9 mouse cellular contexts compared by ENCODE assay signal in genomic region chr15:82145408-82145807, GRCm38 (mm10). TPM values are rescaled to one million over a fixed set of nuclear protein-coding genes. Genes with fewer than 3 reads are reported as not detected.
DNase-seq lines count a peak whose midpoint lies in the region; ATAC-seq and TF ChIP-seq lines count a peak whose summit lies in the region.
"Had no signal": no experiment of that assay in that cellular context is flagged by ENCODE, and none has a peak within 500 bp of the region (broad histone marks: within the 10 kb centered on the region; RNA-seq: fewer than 3 reads in every experiment).

No protein-coding gene starts in this region.

- H3K36me3 ChIP-seq in heart, embryonic 13.5 days = peaks cover 7% of the 10 kb centered on the region; the same call in 1 of the 2 replicates
- peaks cover 0 to 28% of the 10 kb centered on the region in 2 experiments; a peak in 2 of 4 replicates for H3K36me3 ChIP-seq in MEL (ENCODE audit: control insufficient read depth in 1 of 2, insufficient read depth in 2 of 2, low read length in 2 of 2)
- no peaks in the 10 kb centered on the region for H3K36me3 ChIP-seq in forebrain, embryonic 16.5 days (ENCODE audit: control insufficient read depth, insufficient read depth)
- peaks cover 5% of the 10 kb centered on the region; the same call in 1 of the 2 replicates for H3K36me3 ChIP-seq in macrophage (ENCODE audit: inconsistent target)

- no peak overlapping the region for H3K4me2 ChIP-seq in heart, embryonic 13.5 days
- H3K4me2 ChIP-seq in forebrain, embryonic 16.5 days (ENCODE audit: low read length) = no peak overlapping the region

- no peak for TF ChIP-seq POLR2A in MEL (IDR thresholded peaks at IDR 0.05; ENCODE audit: control insufficient read depth in 1 of 2, insufficient read depth in 1 of 2, low read depth in 1 of 2, low read length in 2 of 2, poor library complexity in 1 of 2)
- no peak for TF ChIP-seq POLR2A in lung, adult 2 months (IDR thresholded peaks at IDR 0.05; ENCODE audit: borderline replicate concordance, extremely low read depth, low read depth, low read length)

- DNase-seq in heart, postnatal 25 days (ENCODE audit: low spot score) = no peak
- peak; percentile 74 for DNase-seq in MEL (ENCODE audit: low read depth, low spot score)
- no peak for DNase-seq in adrenal gland, postnatal 4 days (ENCODE audit: low spot score in 2 of 2)
- no peak for DNase-seq in lung, adult 2 months
- no peak for DNase-seq in cerebellum, adult 11 months

- peaks cover 23% of the 10 kb centered on the region for H3K79me2 ChIP-seq in MEL (ENCODE audit: control insufficient read depth, insufficient read depth, low read length, poor library complexity)
- peaks cover 28% of the 10 kb centered on the region for H3K79me2 ChIP-seq in macrophage (ENCODE audit: inconsistent target)

- no peak for TF ChIP-seq RAD21 in MEL (IDR thresholded peaks at IDR 0.05; ENCODE audit: low read depth, low read length)

- H3K9ac ChIP-seq in heart, embryonic 13.5 days = peak overlapping the region; percentile 48; the same call in 1 of the 2 replicates
- no peak overlapping the region for H3K9ac ChIP-seq in MEL (ENCODE audit: control insufficient read depth, low read depth, low read length, poor library complexity, severe bottlenecking)
- no peak overlapping the region for H3K9ac ChIP-seq in forebrain, embryonic 16.5 days (replicated peaks; ENCODE audit: low read depth, low read length)

- peak overlapping the region; percentile 87 for H3K27ac ChIP-seq in heart, embryonic 13.5 days (replicated peaks)
- H3K27ac ChIP-seq in MEL (ENCODE audit: control insufficient read depth, low read depth, low read length) (peak overlapping the region; percentile 81), macrophage (peak overlapping the region; percentile 95)
- peak overlapping the region; percentile 96 for H3K27ac ChIP-seq in forebrain, embryonic 16.5 days (ENCODE audit: low read length)

- 0 out of 4 replicates have a peak, but pooled peaks of 1 of the 2 experiments have one; percentile 29 for TF ChIP-seq EP300 in MEL (IDR thresholded peaks at IDR 0.05; ENCODE audit: low read depth in 1 of 2, low read length in 2 of 2)

- no peaks in the 10 kb centered on the region for H3K27me3 ChIP-seq in heart, embryonic 13.5 days (replicated peaks)
- H3K27me3 ChIP-seq in MEL (ENCODE audit: control insufficient read depth in 1 of 2, insufficient read depth in 2 of 2, low read length in 2 of 2) = no peaks in the 10 kb centered on the region
- H3K27me3 ChIP-seq in forebrain, embryonic 16.5 days (replicated peaks; ENCODE audit: control insufficient read depth, insufficient read depth, low read length) = no peaks in the 10 kb centered on the region
- H3K27me3 ChIP-seq: Patski had no signal

- TF ChIP-seq CTCF in MEL (IDR thresholded peaks at IDR 0.05 in 2 of 3, conservative IDR thresholded peaks at IDR 0.05 in 1 of 3; ENCODE audit: control insufficient read depth in 1 of 3, insufficient read depth in 1 of 3, low read depth in 2 of 3, low read length in 3 of 3, poor library complexity in 1 of 3, severe bottlenecking in 1 of 3) = no peak
- TF ChIP-seq CTCF in lung, adult 2 months (IDR thresholded peaks at IDR 0.05; ENCODE audit: insufficient read depth, low read length) = no peak

- no peak for ATAC-seq in heart, embryonic 13.5 days (ENCODE audit: extremely low read depth, insufficient number of reproducible peaks, low FRiP score, low TSS enrichment)
- no peak for ATAC-seq in forebrain, embryonic 16.5 days
- ATAC-seq: Patski had no signal

- intact Hi-C loops in heart, postnatal 25 days (cut with DNase I) = loop anchor here (5.0 kb wide), 1 partner anchor 202 kb away; no protein-coding TSS in a partner anchor

- peaks cover 58% of the 10 kb centered on the region for H3K4me1 ChIP-seq in heart, embryonic 13.5 days
- H3K4me1 ChIP-seq in MEL (ENCODE audit: control insufficient read depth in 1 of 2, insufficient read depth in 2 of 2, low read length in 2 of 2) = peaks cover 0 to 27% of the 10 kb centered on the region in 2 experiments; a peak in 3 of 4 replicates
- peaks cover 24% of the 10 kb centered on the region for H3K4me1 ChIP-seq in forebrain, embryonic 16.5 days (replicated peaks; ENCODE audit: control insufficient read depth, insufficient read depth, low read length)
- peaks cover 10% of the 10 kb centered on the region for H3K4me1 ChIP-seq in lung, adult 2 months (ENCODE audit: control insufficient read depth, insufficient read depth, low read length)

- no peak overlapping the region for H3K4me3 ChIP-seq in heart, embryonic 13.5 days
- H3K4me3 ChIP-seq in MEL (ENCODE audit: control insufficient read depth in 1 of 2, insufficient read depth in 1 of 2, low read depth in 2 of 2, low read length in 2 of 2) = no peak overlapping the region
- no peak overlapping the region for H3K4me3 ChIP-seq in forebrain, embryonic 16.5 days (replicated peaks; ENCODE audit: low read length)
- no peak overlapping the region for H3K4me3 ChIP-seq in macrophage (ENCODE audit: inconsistent target)
- no peak overlapping the region for H3K4me3 ChIP-seq in lung, adult 2 months (replicated peaks; ENCODE audit: extremely low read depth, low read depth, low read length)

- no peaks in the 10 kb centered on the region for H3K9me3 ChIP-seq in heart, embryonic 13.5 days
- H3K9me3 ChIP-seq in MEL (replicated peaks; ENCODE audit: insufficient read depth, low read length) = no peaks in the 10 kb centered on the region
- H3K9me3 ChIP-seq in forebrain, embryonic 16.5 days (ENCODE audit: control insufficient read depth, low read length) = no peaks in the 10 kb centered on the region

- 10% methylated on average over 2 of the region's 2 CpGs for WGBS in heart, embryonic 13.5 days
- WGBS in forebrain, embryonic 16.5 days = 46% methylated on average over 2 of the region's 2 CpGs
- WGBS in macrophage (ENCODE audit: missing documents) = 93% methylated on average over 2 of the region's 2 CpGs
- WGBS in lung, adult 2 months = 39% methylated on average over 2 of the region's 2 CpGs

TF ChIP-seq in MEL, 35 proteins besides CTCF, POLR2A, EP300 and RAD21:
- TF ChIP-seq RCOR1 (IDR thresholded peaks at IDR 0.05; ENCODE audit: low read depth, low read length) (peak; percentile 76), MAFK (IDR thresholded peaks at IDR 0.05; ENCODE audit: borderline replicate concordance, low read depth, low read length) (no peak), TCF12 (IDR thresholded peaks at IDR 0.05; ENCODE audit: low read depth, low read length) (0 out of 2 replicates have a peak, but pooled peaks have one; percentile 28), TAL1 (IDR thresholded peaks at IDR 0.05; ENCODE audit: low read length) (no peak), ELF1 (IDR thresholded peaks at IDR 0.05; ENCODE audit: low read depth, low read length) (no peak), GATA1 (IDR thresholded peaks at IDR 0.05; ENCODE audit: low read depth, low read length) (0 out of 2 replicates have a peak, but pooled peaks have one; percentile 64), ZC3H11A (IDR thresholded peaks at IDR 0.05; ENCODE audit: low read depth, low read length) (no peak), ETS1 (IDR thresholded peaks at IDR 0.05; ENCODE audit: low read depth, low read length) (peak; percentile 58), ZKSCAN1 (IDR thresholded peaks at IDR 0.05; ENCODE audit: low read depth, low read length) (no peak)

RNA-seq across cellular contexts. Expression of gene Srebf2, which starts 1.6 kb away (rescaled TPM):
- polyA plus RNA-seq in heart, embryonic 13.5 days (2015; fragmentation: Nextera tagmentation; extraction: Ambion mirVana) = 89.4 and 92.6 TPM in 2 replicates
- total RNA-seq in heart, postnatal 25 days (2021) = 10 to 100 TPM; 20.5 to 21.8 TPM
- total RNA-seq in MEL (2012; rRNA removed) = 40.5 and 52.2 TPM in 2 replicates
- 100 to 1,000 TPM in 1 of 2 experiments, not detected in 1; 161 TPM for polyA plus RNA-seq in MEL (2012; ENCODE audit: insufficient read depth in 1 of 2, insufficient read length in 2 of 2, low read depth in 1 of 2, low replicate concordance in 2 of 2, missing spikeins in 1 of 2)
- 229 and 232 TPM in 2 replicates for polyA plus RNA-seq in forebrain, embryonic 16.5 days (2015; fragmentation: Nextera tagmentation; extraction: Ambion mirVana)
- total RNA-seq in macrophage (2018; cell fraction: chromatin; rRNA removed) = 100 to 1,000 TPM in 14 of 26 experiments, 10 to 100 TPM in 12; 60.9 to 181 (median 103) TPM
- 100 to 1,000 TPM in 9 of 26 experiments, 10 to 100 TPM in 17; 64.9 to 127 (median 91.5) TPM for total RNA-seq in macrophage (2018; cell fraction: cytosol; rRNA removed)
- 100 to 1,000 TPM in 23 of 26 experiments, 10 to 100 TPM in 3; 88.9 to 183 (median 130) TPM for total RNA-seq in macrophage (2018; cell fraction: nucleus; rRNA removed)
- 41.2 to 100 TPM (median 69.4 TPM) in 3 replicates for polyA plus RNA-seq in macrophage (2018)
- 10 to 100 TPM; 54.6 to 71.7 TPM for total RNA-seq in adrenal gland, postnatal 4 days (2021)
- polyA plus RNA-seq in lung, adult 2 months (2012; rRNA removed) = 261 and 292 TPM in 2 replicates

RNA-seq across cellular contexts. Expression of gene Ccdc134, which starts 17.7 kb away (rescaled TPM):
- polyA plus RNA-seq in heart, embryonic 13.5 days (2015; fragmentation: Nextera tagmentation; extraction: Ambion mirVana) = 9.0 and 9.6 TPM in 2 replicates
- total RNA-seq in heart, postnatal 25 days (2021) = 1 to 10 TPM; 4.4 to 6.4 TPM
- 11.8 and 19.7 TPM in 2 replicates for total RNA-seq in MEL (2012; rRNA removed)
- 10 to 100 TPM in 1 of 2 experiments, not detected in 1; 17.5 TPM for polyA plus RNA-seq in MEL (2012; ENCODE audit: insufficient read depth in 1 of 2, insufficient read length in 2 of 2, low read depth in 1 of 2, low replicate concordance in 2 of 2, missing spikeins in 1 of 2)
- polyA plus RNA-seq in forebrain, embryonic 16.5 days (2015; fragmentation: Nextera tagmentation; extraction: Ambion mirVana) = 16.2 and 16.3 TPM in 2 replicates
- total RNA-seq in macrophage (2018; cell fraction: chromatin; rRNA removed) = 10 to 100 TPM in 25 of 26 experiments, 1 to 10 TPM in 1; 4.4 to 84.1 (median 43.3) TPM
- 10 to 100 TPM in 11 of 26 experiments, 1 to 10 TPM in 15; 3.4 to 15.5 (median 9.1) TPM for total RNA-seq in macrophage (2018; cell fraction: cytosol; rRNA removed)
- total RNA-seq in macrophage (2018; cell fraction: nucleus; rRNA removed) = 10 to 100 TPM in 25 of 26 experiments, 1 to 10 TPM in 1; 5.5 to 72.4 (median 31.5) TPM
- polyA plus RNA-seq in macrophage (2018) = 6.6 to 13.4 TPM (median 7.9 TPM) in 3 replicates
- 10 to 100 TPM; 11.1 to 11.3 TPM for total RNA-seq in adrenal gland, postnatal 4 days (2021)
- 7.9 and 10.9 TPM in 2 replicates for polyA plus RNA-seq in lung, adult 2 months (2012; rRNA removed)
